In the genomic region with DNA sequence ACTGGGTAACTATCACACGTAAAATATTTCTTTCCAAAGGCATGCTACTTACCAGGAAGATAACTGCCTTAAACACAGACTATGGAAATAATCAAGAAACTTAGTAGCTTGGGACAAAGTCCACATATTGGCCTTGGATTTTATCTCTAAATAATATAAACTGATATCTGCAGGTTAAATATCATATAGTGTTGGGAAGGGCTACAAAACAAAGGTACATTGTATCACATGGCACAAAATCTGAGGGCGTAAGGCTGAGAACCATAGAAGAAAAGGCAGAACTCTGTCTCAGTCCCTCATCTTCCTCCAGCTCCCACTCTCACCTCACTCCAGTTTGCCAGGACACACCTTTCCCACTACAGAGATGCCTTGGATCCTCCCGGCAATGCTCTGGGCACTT, we compare ENCODE assay signal across 22 mouse cellular contexts.
DNase-seq lines count a peak whose midpoint lies in the region; ATAC-seq and TF ChIP-seq lines count a peak whose summit lies in the region.
"Had no signal": no experiment of that assay in that cellular context is flagged by ENCODE, and none has a peak within 500 bp of the region (broad histone marks: within the 10 kb centered on the region; RNA-seq: fewer than 3 reads in every experiment).

No protein-coding gene starts in this region.

- no peaks in the 10 kb centered on the region for H3K27me3 ChIP-seq in midbrain, embryonic 13.5 days
- no peaks in the 10 kb centered on the region for H3K27me3 ChIP-seq in midbrain, postnatal 0 days (ENCODE audit: insufficient read depth, low read length)
- no peaks in the 10 kb centered on the region for H3K27me3 ChIP-seq in intestine, embryonic 16.5 days (replicated peaks; ENCODE audit: control insufficient read depth, insufficient read depth, low read length)
- H3K27me3 ChIP-seq: embryonic facial prominence, embryonic 13.5 days; embryonic facial prominence, embryonic 15.5 days; forebrain, embryonic 12.5 days had no signal

- no peaks in the 10 kb centered on the region for H3K36me3 ChIP-seq in midbrain, embryonic 13.5 days
- H3K36me3 ChIP-seq in midbrain, postnatal 0 days (ENCODE audit: insufficient read depth, low read length) = no peaks in the 10 kb centered on the region
- H3K36me3 ChIP-seq in intestine, embryonic 16.5 days (ENCODE audit: control insufficient read depth, insufficient read depth, low read length) = no peaks in the 10 kb centered on the region
- H3K36me3 ChIP-seq: embryonic facial prominence, embryonic 13.5 days; embryonic facial prominence, embryonic 15.5 days; forebrain, embryonic 10.5 days; forebrain, embryonic 12.5 days had no signal

- no peaks in the 10 kb centered on the region for H3K9me3 ChIP-seq in midbrain, embryonic 13.5 days
- no peaks in the 10 kb centered on the region for H3K9me3 ChIP-seq in midbrain, postnatal 0 days (ENCODE audit: low read length)
- H3K9me3 ChIP-seq in intestine, embryonic 16.5 days (ENCODE audit: control insufficient read depth, low read length) = no peaks in the 10 kb centered on the region
- H3K9me3 ChIP-seq: embryonic facial prominence, embryonic 13.5 days; embryonic facial prominence, embryonic 15.5 days; forebrain, embryonic 10.5 days; forebrain, embryonic 12.5 days had no signal

- H3K9ac ChIP-seq in midbrain, embryonic 13.5 days (replicated peaks) = 0 out of 2 replicates have a peak overlapping the region, but pooled peaks have one; percentile 2
- no peak overlapping the region for H3K9ac ChIP-seq in midbrain, postnatal 0 days (replicated peaks; ENCODE audit: low read length, poor library complexity, severe bottlenecking)
- H3K9ac ChIP-seq in intestine, embryonic 16.5 days (ENCODE audit: low read depth, low read length) = no peak overlapping the region
- H3K9ac ChIP-seq: embryonic facial prominence, embryonic 13.5 days; embryonic facial prominence, embryonic 15.5 days; forebrain, embryonic 12.5 days had no signal

- no peak for DNase-seq in midbrain, postnatal 0 days (ENCODE audit: low spot score)
- no peak for DNase-seq in right cerebral cortex, postnatal 25 days
- DNase-seq: adrenal gland, adult 2 months; adrenal gland, postnatal 10 days; adrenal gland, postnatal 25 days; cerebellum, adult 11 months; cerebellum, adult 18-20 months; cerebellum, adult 8-10 months; cerebellum, adult 9-11 months; cerebellum, postnatal 14 days; cerebellum, postnatal 36 days; embryo, embryonic 11 days had no signal

- no peak for ATAC-seq in midbrain, embryonic 13.5 days
- ATAC-seq in midbrain, postnatal 0 days (ENCODE audit: low FRiP score) = no peak
- ATAC-seq in intestine, embryonic 16.5 days = peak; percentile 78
- no peak for ATAC-seq in monocyte, adult 5-6 weeks (replicated peaks; ENCODE audit: insufficient number of reproducible peaks, low FRiP score, low TSS enrichment, poor library complexity, severe bottlenecking)
- ATAC-seq: forebrain, embryonic 14.5 days; forebrain, embryonic 16.5 days had no signal

- WGBS in midbrain, embryonic 13.5 days = 84% methylated on average over 3 of the region's 3 CpGs
- 84% methylated on average over 3 of the region's 3 CpGs for WGBS in midbrain, postnatal 0 days
- 67% methylated on average over 3 of the region's 3 CpGs for WGBS in intestine, embryonic 16.5 days

- H3K4me1 ChIP-seq in midbrain, embryonic 13.5 days (replicated peaks) = 0 out of 2 replicates have a peak, but pooled peaks cover 6% of the 10 kb centered on the region
- H3K4me1 ChIP-seq in midbrain, postnatal 0 days (ENCODE audit: insufficient read depth, low read length) = no peaks in the 10 kb centered on the region
- no peaks in the 10 kb centered on the region for H3K4me1 ChIP-seq in intestine, embryonic 16.5 days (ENCODE audit: control insufficient read depth, insufficient read depth, low read length)
- H3K4me1 ChIP-seq: embryonic facial prominence, embryonic 13.5 days; embryonic facial prominence, embryonic 15.5 days; forebrain, embryonic 10.5 days had no signal

- TF ChIP-seq CTCF in midbrain, postnatal 0 days (IDR thresholded peaks at IDR 0.05) = no peak

- no peak overlapping the region for H3K4me3 ChIP-seq in midbrain, embryonic 13.5 days (replicated peaks)
- no peak overlapping the region for H3K4me3 ChIP-seq in midbrain, postnatal 0 days (ENCODE audit: low read depth, low read length)
- no peak overlapping the region for H3K4me3 ChIP-seq in intestine, embryonic 16.5 days (ENCODE audit: low read length)
- H3K4me3 ChIP-seq: embryonic facial prominence, embryonic 13.5 days; embryonic facial prominence, embryonic 15.5 days; erythroblast, embryonic 14.5 days; forebrain, embryonic 10.5 days; forebrain, embryonic 12.5 days had no signal

- no peak overlapping the region for H3K4me2 ChIP-seq in midbrain, embryonic 13.5 days (replicated peaks)
- H3K4me2 ChIP-seq in midbrain, postnatal 0 days (ENCODE audit: low read depth, low read length, poor library complexity, severe bottlenecking) = no peak overlapping the region
- no peak overlapping the region for H3K4me2 ChIP-seq in intestine, embryonic 16.5 days (ENCODE audit: low read depth, low read length)
- H3K4me2 ChIP-seq: embryonic facial prominence, embryonic 13.5 days; embryonic facial prominence, embryonic 15.5 days; forebrain, embryonic 12.5 days had no signal

- no peak overlapping the region for H3K27ac ChIP-seq in midbrain, embryonic 13.5 days
- H3K27ac ChIP-seq in midbrain, postnatal 0 days (ENCODE audit: low read depth, low read length) = no peak overlapping the region
- no peak overlapping the region for H3K27ac ChIP-seq in intestine, embryonic 16.5 days (ENCODE audit: low read length)
- H3K27ac ChIP-seq: embryonic facial prominence, embryonic 13.5 days; embryonic facial prominence, embryonic 15.5 days; forebrain, embryonic 10.5 days; forebrain, embryonic 12.5 days had no signal
